Mouse (Mus musculus) E14TG2a.4 (cell line): ENCODE data around the gene Cd200.

ENCODE experiments used
- H3K27me3 ChIP-seq: 2 replicates; pipeline ENCODE4 v1.6.1; 2014; ENCODE audit warnings: low read length, control low read depth; ENCODE audit not compliant: insufficient read depth
- H3K36me3 ChIP-seq: 2 replicates; pipeline ENCODE4 v1.6.1; 2014; ENCODE audit warnings: low read length, control low read depth; ENCODE audit not compliant: insufficient read depth
- H3K4me1 ChIP-seq: replicated peaks from 2 replicates; pipeline ENCODE4 v1.6.1; 2014; ENCODE audit warnings: low read depth, low read length, control low read depth
- H3K4me3 ChIP-seq: replicated peaks from 2 replicates; pipeline ENCODE4 v1.5.1; 2014; ENCODE audit warnings: mild to moderate bottlenecking, low read length
- H3K9me3 ChIP-seq: 2 replicates; pipeline ENCODE4 v1.6.1; 2014; ENCODE audit warnings: low read length, control low read depth
- CTCF ChIP-seq: conservative IDR thresholded peaks from 2 replicates; pipeline ENCODE4 v1.5.1; 2014; ENCODE audit warnings: low read length
- NANOG ChIP-seq: IDR thresholded peaks from 2 replicates; pipeline ENCODE4 v1.6.1; 2014; ENCODE audit warnings: borderline replicate concordance, low read length, mixed read lengths
- POU5F1 ChIP-seq: IDR thresholded peaks from 2 replicates; pipeline ENCODE4 v1.6.1; 2014; ENCODE audit warnings: low read length, borderline replicate concordance

Cd200 gene

GRCm38 (mm10) chr16:45402951-45403350 lies 5.9 kb downstream of the Cd200 start:
- no peaks in the 10 kb centered on the region for H3K36me3 ChIP-seq
- H3K9me3 ChIP-seq, result no peaks in the 10 kb centered on the region
- H3K4me3 ChIP-seq, result no peak overlapping the region
- H3K27me3 ChIP-seq, result peaks cover 7% of the 10 kb centered on the region
- H3K4me1 ChIP-seq, result peaks cover under 1% of the 10 kb centered on the region; the same call in 1 of the 2 replicates
- no peak for TF ChIP-seq NANOG
- no peak for TF ChIP-seq CTCF
- no peak for TF ChIP-seq POU5F1

GRCm38 (mm10) chr16:45402036-45402435 lies 6.8 kb downstream of the Cd200 start:
- H3K27me3 ChIP-seq, result 0 out of 2 replicates have a peak, but pooled peaks cover 2% of the 10 kb centered on the region
- no peaks in the 10 kb centered on the region for H3K36me3 ChIP-seq
- no peaks in the 10 kb centered on the region for H3K4me1 ChIP-seq
- no peak for TF ChIP-seq NANOG
- no peak for TF ChIP-seq CTCF
- no peak for TF ChIP-seq POU5F1
- H3K4me3 ChIP-seq, result no peak overlapping the region
- H3K9me3 ChIP-seq, result no peaks in the 10 kb centered on the region

GRCm38 (mm10) chr16:45399947-45400555 lies 8.8 kb downstream of the Cd200 start:
- Histone ChIP-seq H3K36me3 (no peaks in the 10 kb centered on the region), H3K4me3 (no peak overlapping the region), H3K9me3 (no peaks in the 10 kb centered on the region), H3K4me1 (no peaks in the 10 kb centered on the region), H3K27me3 (no peaks in the 10 kb centered on the region)
- TF ChIP-seq POU5F1 (no peak), CTCF (no peak), NANOG (no peak; the same call in 1 of the 2 replicates)

- Histone ChIP-seq H3K4me3 (no peak overlapping the region), H3K9me3 (no peaks in the 10 kb centered on the region), H3K36me3 (no peaks in the 10 kb centered on the region), H3K27me3 (no peaks in the 10 kb centered on the region), H3K4me1 (no peaks in the 10 kb centered on the region)
- TF ChIP-seq NANOG (no peak), CTCF (no peak), POU5F1 (no peak)
Observed at GRCm38 (mm10) chr16:45399411-45399810, 9.4 kb downstream of the Cd200 start.

GRCm38 (mm10) chr16:45397440-45397839 lies 11.4 kb downstream of the Cd200 start:
- H3K4me1 ChIP-seq, result no peaks in the 10 kb centered on the region
- H3K4me3 ChIP-seq, result no peak overlapping the region
- H3K9me3 ChIP-seq, result no peaks in the 10 kb centered on the region
- TF ChIP-seq CTCF, result no peak
- TF ChIP-seq NANOG, result no peak
- no peak for TF ChIP-seq POU5F1
- H3K27me3 ChIP-seq, result no peaks in the 10 kb centered on the region
- no peaks in the 10 kb centered on the region for H3K36me3 ChIP-seq

- Histone ChIP-seq H3K9me3 (no peaks in the 10 kb centered on the region), H3K4me1 (no peaks in the 10 kb centered on the region), H3K36me3 (no peaks in the 10 kb centered on the region), H3K27me3 (no peaks in the 10 kb centered on the region), H3K4me3 (no peak overlapping the region)
- no peak for TF ChIP-seq CTCF
- TF ChIP-seq POU5F1, result no peak
- TF ChIP-seq NANOG, result no peak
Observed at GRCm38 (mm10) chr16:45392246-45392645, 16.6 kb downstream of the Cd200 start.

GRCm38 (mm10) chr16:45391680-45392079 lies 17.2 kb downstream of the Cd200 start:
- TF ChIP-seq POU5F1 (no peak), NANOG (no peak), CTCF (no peak)
- no peaks in the 10 kb centered on the region for H3K9me3 ChIP-seq
- no peaks in the 10 kb centered on the region for H3K27me3 ChIP-seq
- H3K36me3 ChIP-seq, result no peaks in the 10 kb centered on the region
- H3K4me3 ChIP-seq, result no peak overlapping the region
- no peaks in the 10 kb centered on the region for H3K4me1 ChIP-seq

- Histone ChIP-seq H3K4me3 (no peak overlapping the region), H3K9me3 (no peaks in the 10 kb centered on the region), H3K36me3 (no peaks in the 10 kb centered on the region), H3K4me1 (no peaks in the 10 kb centered on the region), H3K27me3 (no peaks in the 10 kb centered on the region)
- TF ChIP-seq POU5F1, result no peak
- TF ChIP-seq NANOG, result no peak
- TF ChIP-seq CTCF, result no peak
Observed at GRCm38 (mm10) chr16:45390286-45390956, 18.4 kb downstream of the Cd200 start.

- Histone ChIP-seq H3K9me3 (no peaks in the 10 kb centered on the region), H3K4me3 (no peak overlapping the region), H3K27me3 (no peaks in the 10 kb centered on the region), H3K36me3 (no peaks in the 10 kb centered on the region), H3K4me1 (no peaks in the 10 kb centered on the region)
- no peak for TF ChIP-seq POU5F1
- TF ChIP-seq NANOG, result no peak
- no peak for TF ChIP-seq CTCF
Observed at GRCm38 (mm10) chr16:45389833-45390232, 19.0 kb downstream of the Cd200 start.
